14 mouse cellular contexts compared by ENCODE assay signal in genomic region chr4:137932554-137933178, GRCm38 (mm10).
DNase-seq lines count a peak whose midpoint lies in the region; ATAC-seq and TF ChIP-seq lines count a peak whose summit lies in the region.
"Had no signal": no experiment of that assay in that cellular context is flagged by ENCODE, and none has a peak within 500 bp of the region (broad histone marks: within the 10 kb centered on the region; RNA-seq: fewer than 3 reads in every experiment).

No protein-coding gene starts in this region.

- H3K27ac ChIP-seq in heart, adult 2 months: peak overlapping the region; percentile 12
- peak overlapping the region; percentile 64; the same call in 1 of the 2 replicates for H3K27ac ChIP-seq in liver, embryonic 11.5 days (ENCODE audit: low read depth, low read length)
- H3K27ac ChIP-seq in liver, postnatal 0 days (ENCODE audit: low read depth): no peak overlapping the region
- peak overlapping the region; percentile 62 for H3K27ac ChIP-seq in embryonic facial prominence, embryonic 14.5 days (replicated peaks; ENCODE audit: low read depth, low read length)
- H3K27ac ChIP-seq in liver, embryonic 14.5 days: peak overlapping the region; percentile 93
- H3K27ac ChIP-seq: hindbrain, embryonic 15.5 days had no signal

- H3K4me2 ChIP-seq in liver, embryonic 11.5 days: no peak overlapping the region
- H3K4me2 ChIP-seq in liver, postnatal 0 days (ENCODE audit: low read depth, low read length): no peak overlapping the region
- H3K4me2 ChIP-seq in embryonic facial prominence, embryonic 14.5 days (ENCODE audit: low read depth, low read length): no peak overlapping the region
- no peak overlapping the region for H3K4me2 ChIP-seq in liver, embryonic 14.5 days (ENCODE audit: low read depth)
- H3K4me2 ChIP-seq: hindbrain, embryonic 15.5 days had no signal

- no peak for TF ChIP-seq CTCF in heart, adult 2 months (IDR thresholded peaks at IDR 0.05)
- no peak for TF ChIP-seq CTCF in liver, postnatal 0 days (IDR thresholded peaks at IDR 0.05; ENCODE audit: low read depth)
- TF ChIP-seq CTCF in liver, embryonic 14.5 days (IDR thresholded peaks at IDR 0.05; ENCODE audit: low read depth): no peak

- no peaks in the 10 kb centered on the region; the same call in 1 of the 2 replicates for H3K36me3 ChIP-seq in heart, adult 2 months (ENCODE audit: control insufficient read depth, insufficient read depth, low read length)
- peaks cover 14% of the 10 kb centered on the region for H3K36me3 ChIP-seq in liver, embryonic 11.5 days (ENCODE audit: control insufficient read depth, insufficient read depth, low read length)
- peaks cover 27% of the 10 kb centered on the region for H3K36me3 ChIP-seq in liver, postnatal 0 days (replicated peaks; ENCODE audit: insufficient read depth, low read length)
- H3K36me3 ChIP-seq in embryonic facial prominence, embryonic 14.5 days (ENCODE audit: control insufficient read depth, insufficient read depth, low read length): peaks cover 45% of the 10 kb centered on the region
- no peaks in the 10 kb centered on the region; the same call in 1 of the 2 replicates for H3K36me3 ChIP-seq in liver, embryonic 14.5 days (replicated peaks; ENCODE audit: control insufficient read depth, insufficient read depth, low read depth)

- TF ChIP-seq EP300 in heart, adult 2 months (IDR thresholded peaks at IDR 0.05; ENCODE audit: insufficient read depth, low read depth, low read length): no peak
- TF ChIP-seq EP300 in liver, postnatal 0 days (IDR thresholded peaks at IDR 0.05; ENCODE audit: low read depth): no peak
- no peak for TF ChIP-seq EP300 in liver, embryonic 14.5 days (IDR thresholded peaks at IDR 0.05; ENCODE audit: low read depth)

- no peak for DNase-seq in heart, adult 2 months
- no peak for DNase-seq in heart, postnatal 10 days
- no peak for DNase-seq in liver, embryonic 11.5 days (ENCODE audit: low spot score)
- DNase-seq in liver, postnatal 0 days: no peak
- peak; percentile 63 for DNase-seq in embryonic facial prominence, embryonic 14.5 days (ENCODE audit: low spot score)
- no peak for DNase-seq in liver, embryonic 14.5 days (ENCODE audit: low read depth in 3 of 3, low spot score in 3 of 3)
- DNase-seq in right cerebral cortex, postnatal 4 days: no peak
- no peak for DNase-seq in cerebellum, postnatal 25 days
- DNase-seq: cerebellum, postnatal 10 days; kidney, postnatal 36 days; lung, postnatal 14 days; spleen, adult 18-20 months; thymus, postnatal 25 days had no signal

- H3K4me1 ChIP-seq in heart, adult 2 months (ENCODE audit: control insufficient read depth, insufficient read depth, low read length): peaks cover 20% of the 10 kb centered on the region
- H3K4me1 ChIP-seq in liver, embryonic 11.5 days (replicated peaks; ENCODE audit: control insufficient read depth, insufficient read depth, low read length): peaks cover 47% of the 10 kb centered on the region
- H3K4me1 ChIP-seq in liver, postnatal 0 days (ENCODE audit: insufficient read depth): peaks cover 17% of the 10 kb centered on the region
- H3K4me1 ChIP-seq in embryonic facial prominence, embryonic 14.5 days (ENCODE audit: control insufficient read depth, insufficient read depth, low read length): peaks cover 44% of the 10 kb centered on the region
- peaks cover 43 to 51% of the 10 kb centered on the region in 2 experiments for H3K4me1 ChIP-seq in liver, embryonic 14.5 days (replicated peaks; ENCODE audit: control insufficient read depth in 2 of 2, insufficient read depth in 2 of 2, low read length in 1 of 2)

- no peaks in the 10 kb centered on the region for H3K79me2 ChIP-seq in heart, adult 2 months (replicated peaks; ENCODE audit: control insufficient read depth, insufficient read depth, low read length)

- ATAC-seq in liver, embryonic 11.5 days (replicated peaks; ENCODE audit: low FRiP score): no peak
- ATAC-seq in liver, postnatal 0 days: no peak
- ATAC-seq in embryonic facial prominence, embryonic 14.5 days (ENCODE audit: low read depth): no peak
- no peak for ATAC-seq in liver, embryonic 14.5 days (ENCODE audit: insufficient read depth)

- H3K27me3 ChIP-seq in heart, adult 2 months (ENCODE audit: control insufficient read depth, insufficient read depth, low read length): no peaks in the 10 kb centered on the region
- H3K27me3 ChIP-seq in liver, embryonic 11.5 days (replicated peaks; ENCODE audit: control insufficient read depth, insufficient read depth, low read length): no peaks in the 10 kb centered on the region
- H3K27me3 ChIP-seq in liver, postnatal 0 days (ENCODE audit: insufficient read depth, low read length): no peaks in the 10 kb centered on the region
- no peaks in the 10 kb centered on the region for H3K27me3 ChIP-seq in embryonic facial prominence, embryonic 14.5 days (replicated peaks; ENCODE audit: control insufficient read depth, insufficient read depth, low read length)
- no peaks in the 10 kb centered on the region for H3K27me3 ChIP-seq in liver, embryonic 14.5 days (ENCODE audit: control insufficient read depth, insufficient read depth, low read length)
- H3K27me3 ChIP-seq: hindbrain, embryonic 15.5 days had no signal

- TF ChIP-seq POLR2A in heart, adult 2 months (IDR thresholded peaks at IDR 0.05; ENCODE audit: insufficient read depth, low read depth, low read length): no peak

- H3K4me3 ChIP-seq in heart, adult 2 months: no peak overlapping the region
- no peak overlapping the region for H3K4me3 ChIP-seq in liver, embryonic 11.5 days (ENCODE audit: low read depth, low read length)
- no peak overlapping the region for H3K4me3 ChIP-seq in liver, postnatal 0 days (ENCODE audit: low read depth, low read length)
- no peak overlapping the region for H3K4me3 ChIP-seq in embryonic facial prominence, embryonic 14.5 days (ENCODE audit: low read depth, low read length)
- no peak overlapping the region for H3K4me3 ChIP-seq in liver, embryonic 14.5 days (ENCODE audit: insufficient read depth in 1 of 2, low read depth in 2 of 2, low read length in 2 of 2)
- H3K4me3 ChIP-seq: hindbrain, embryonic 15.5 days had no signal

- 70% methylated on average over 6 of the region's 6 CpGs for WGBS in heart, adult 2 months
- WGBS in liver, embryonic 11.5 days: 59% methylated on average over 6 of the region's 6 CpGs
- 63% methylated on average over 6 of the region's 6 CpGs for WGBS in liver, postnatal 0 days (ENCODE audit: insufficient replicate concordance)
- 50% methylated on average over 6 of the region's 6 CpGs for WGBS in embryonic facial prominence, embryonic 14.5 days
- 57% methylated on average over 6 of the region's 6 CpGs for WGBS in liver, embryonic 14.5 days (ENCODE audit: insufficient replicate concordance)

- no peak overlapping the region for H3K9ac ChIP-seq in heart, adult 2 months (ENCODE audit: low read depth, low read length)
- H3K9ac ChIP-seq in liver, embryonic 11.5 days (ENCODE audit: low read depth, low read length): no peak overlapping the region
- no peak overlapping the region for H3K9ac ChIP-seq in liver, postnatal 0 days (replicated peaks)
- H3K9ac ChIP-seq in embryonic facial prominence, embryonic 14.5 days (ENCODE audit: low read depth, low read length): no peak overlapping the region
- no peak overlapping the region for H3K9ac ChIP-seq in liver, embryonic 14.5 days (replicated peaks)
- H3K9ac ChIP-seq: hindbrain, embryonic 15.5 days had no signal

- H3K9me3 ChIP-seq in liver, embryonic 11.5 days (ENCODE audit: control insufficient read depth, low read length): no peaks in the 10 kb centered on the region
- no peaks in the 10 kb centered on the region for H3K9me3 ChIP-seq in liver, postnatal 0 days (ENCODE audit: low read length)
- H3K9me3 ChIP-seq in embryonic facial prominence, embryonic 14.5 days (ENCODE audit: control insufficient read depth, low read length): no peaks in the 10 kb centered on the region
- no peaks in the 10 kb centered on the region for H3K9me3 ChIP-seq in liver, embryonic 14.5 days (ENCODE audit: control insufficient read depth, low read length)
- H3K9me3 ChIP-seq: hindbrain, embryonic 15.5 days had no signal

- intact Hi-C loops in heart, adult 2 months (cut with DNase I): no loop called here
- intact Hi-C loops in heart, postnatal 10 days (cut with DNase I): no loop called here
